Mouse (Mus musculus): Measurements from ENCODE around the gene Abca1. TPM values are rescaled to one million over a fixed set of nuclear protein-coding genes. Genes with fewer than 3 reads are reported as not detected.

The Abca1 gene
- total RNA-seq, 1 experiment = 18.9 TPM

GRCm38 (mm10) chr4:53080290-53080689 is 79.4 kb downstream of the Abca1 start:
- Histone ChIP-seq H3K4me1 (ENCODE audit: control insufficient read depth in 2 of 2, insufficient read depth in 2 of 2, low read length in 2 of 2, poor library complexity in 1 of 2) (no peaks in the 10 kb centered on the region), H3K4me3 (ENCODE audit: insufficient read depth in 1 of 2, low read depth in 1 of 2, low read length in 2 of 2, poor library complexity in 1 of 2, severe bottlenecking in 1 of 2) (no peak overlapping the region), H3K36me3 (ENCODE audit: control insufficient read depth, insufficient read depth, low read length, poor library complexity, severe bottlenecking) (no peaks in the 10 kb centered on the region; the same call in 1 of the 2 replicates), H3K27ac (ENCODE audit: insufficient read depth, low read depth, low read length, poor library complexity, severe bottlenecking) (no peak overlapping the region), H3K9ac (ENCODE audit: insufficient read depth, low read depth, low read length, poor library complexity, severe bottlenecking) (no peak overlapping the region), H3K9me3 (ENCODE audit: control insufficient read depth, insufficient read depth, low read depth, low read length) (no peaks in the 10 kb centered on the region)
- in situ Hi-C loops (cut with MboI; ENCODE audit: low sequenced_read_pairs in 2 of 2, unreplicated experiment in 2 of 2) = no loop called here
- TF ChIP-seq HCFC1 (IDR thresholded peaks at IDR 0.05; ENCODE audit: borderline replicate concordance, insufficient read depth, low read length) (no peak), MAFK (IDR thresholded peaks at IDR 0.05; ENCODE audit: insufficient read depth, low read depth, low read length) (no peak), CHD2 (IDR thresholded peaks at IDR 0.05; ENCODE audit: low read depth, low read length) (no peak), ZNF384 (IDR thresholded peaks at IDR 0.05; ENCODE audit: low read depth, low read length) (no peak), ZC3H11A (IDR thresholded peaks at IDR 0.05; ENCODE audit: borderline replicate concordance, low read depth, low read length) (no peak)
- no peak for DNase-seq (ENCODE audit: low read depth, low spot score)

GRCm38 (mm10) chr4:53078793-53079310 is 80.8 kb downstream of the Abca1 start:
- no peak for TF ChIP-seq MAFK (IDR thresholded peaks at IDR 0.05; ENCODE audit: insufficient read depth, low read depth, low read length)
- no peak for TF ChIP-seq CHD2 (IDR thresholded peaks at IDR 0.05; ENCODE audit: low read depth, low read length)
- no peak for TF ChIP-seq ZNF384 (IDR thresholded peaks at IDR 0.05; ENCODE audit: low read depth, low read length)
- no peaks in the 10 kb centered on the region for H3K4me1 ChIP-seq (ENCODE audit: control insufficient read depth in 2 of 2, insufficient read depth in 2 of 2, low read length in 2 of 2, poor library complexity in 1 of 2)
- H3K27ac ChIP-seq (ENCODE audit: insufficient read depth, low read depth, low read length, poor library complexity, severe bottlenecking) = no peak overlapping the region
- DNase-seq (ENCODE audit: low read depth, low spot score) = no peak
- no peak overlapping the region for H3K4me3 ChIP-seq (ENCODE audit: insufficient read depth in 1 of 2, low read depth in 1 of 2, low read length in 2 of 2, poor library complexity in 1 of 2, severe bottlenecking in 1 of 2)
- H3K9me3 ChIP-seq (ENCODE audit: control insufficient read depth, insufficient read depth, low read depth, low read length) = no peaks in the 10 kb centered on the region
- H3K9ac ChIP-seq (ENCODE audit: insufficient read depth, low read depth, low read length, poor library complexity, severe bottlenecking) = no peak overlapping the region
- no peaks in the 10 kb centered on the region for H3K36me3 ChIP-seq (ENCODE audit: control insufficient read depth, insufficient read depth, low read length, poor library complexity, severe bottlenecking)
- in situ Hi-C loops (cut with MboI; ENCODE audit: low sequenced_read_pairs in 2 of 2, unreplicated experiment in 2 of 2) = no loop called here

GRCm38 (mm10) chr4:53076788-53077350 is 82.8 kb downstream of the Abca1 start:
- DNase-seq (ENCODE audit: low read depth, low spot score) = no peak
- no peak overlapping the region for H3K27ac ChIP-seq (ENCODE audit: insufficient read depth, low read depth, low read length, poor library complexity, severe bottlenecking)
- H3K4me3 ChIP-seq (ENCODE audit: insufficient read depth in 1 of 2, low read depth in 1 of 2, low read length in 2 of 2, poor library complexity in 1 of 2, severe bottlenecking in 1 of 2) = no peak overlapping the region
- no peaks in the 10 kb centered on the region for H3K4me1 ChIP-seq (ENCODE audit: control insufficient read depth in 2 of 2, insufficient read depth in 2 of 2, low read length in 2 of 2, poor library complexity in 1 of 2)
- H3K9ac ChIP-seq (ENCODE audit: insufficient read depth, low read depth, low read length, poor library complexity, severe bottlenecking) = no peak overlapping the region
- TF ChIP-seq MAFK (IDR thresholded peaks at IDR 0.05; ENCODE audit: insufficient read depth, low read depth, low read length) (no peak), CHD2 (IDR thresholded peaks at IDR 0.05; ENCODE audit: low read depth, low read length) (no peak)
- in situ Hi-C loops (cut with MboI; ENCODE audit: low sequenced_read_pairs in 2 of 2, unreplicated experiment in 2 of 2) = no loop called here
- H3K9me3 ChIP-seq (ENCODE audit: control insufficient read depth, insufficient read depth, low read depth, low read length) = no peaks in the 10 kb centered on the region
- H3K36me3 ChIP-seq (ENCODE audit: control insufficient read depth, insufficient read depth, low read length, poor library complexity, severe bottlenecking) = no peaks in the 10 kb centered on the region

- peaks cover 2% of the 10 kb centered on the region; the same call in 1 of the 2 replicates for H3K36me3 ChIP-seq (ENCODE audit: control insufficient read depth, insufficient read depth, low read length, poor library complexity, severe bottlenecking)
- H3K4me1 ChIP-seq (ENCODE audit: control insufficient read depth in 2 of 2, insufficient read depth in 2 of 2, low read length in 2 of 2, poor library complexity in 1 of 2) = no peaks in the 10 kb centered on the region
- H3K9me3 ChIP-seq (ENCODE audit: control insufficient read depth, insufficient read depth, low read depth, low read length) = no peaks in the 10 kb centered on the region
- no peak for DNase-seq (ENCODE audit: low read depth, low spot score)
- H3K9ac ChIP-seq (ENCODE audit: insufficient read depth, low read depth, low read length, poor library complexity, severe bottlenecking) = no peak overlapping the region
- no peak for TF ChIP-seq ZC3H11A (IDR thresholded peaks at IDR 0.05; ENCODE audit: borderline replicate concordance, low read depth, low read length)
- in situ Hi-C loops (cut with MboI; ENCODE audit: low sequenced_read_pairs in 2 of 2, unreplicated experiment in 2 of 2) = no loop called here
- no peak overlapping the region for H3K4me3 ChIP-seq (ENCODE audit: insufficient read depth in 1 of 2, low read depth in 1 of 2, low read length in 2 of 2, poor library complexity in 1 of 2, severe bottlenecking in 1 of 2)
- H3K27ac ChIP-seq (ENCODE audit: insufficient read depth, low read depth, low read length, poor library complexity, severe bottlenecking) = no peak overlapping the region
Measured at GRCm38 (mm10) chr4:53073025-53073424, 86.7 kb downstream of the Abca1 start.

GRCm38 (mm10) chr4:53062301-53063008 is 97.2 kb downstream of the Abca1 start:
- Histone ChIP-seq H3K4me1 (ENCODE audit: control insufficient read depth in 2 of 2, insufficient read depth in 2 of 2, low read length in 2 of 2, poor library complexity in 1 of 2) (no peaks in the 10 kb centered on the region), H3K4me3 (ENCODE audit: insufficient read depth in 1 of 2, low read depth in 1 of 2, low read length in 2 of 2, poor library complexity in 1 of 2, severe bottlenecking in 1 of 2) (no peak overlapping the region), H3K27ac (ENCODE audit: insufficient read depth, low read depth, low read length, poor library complexity, severe bottlenecking) (no peak overlapping the region), H3K9ac (ENCODE audit: insufficient read depth, low read depth, low read length, poor library complexity, severe bottlenecking) (no peak overlapping the region), H3K9me3 (ENCODE audit: control insufficient read depth, insufficient read depth, low read depth, low read length) (no peaks in the 10 kb centered on the region), H3K36me3 (ENCODE audit: control insufficient read depth, insufficient read depth, low read length, poor library complexity, severe bottlenecking) (no peaks in the 10 kb centered on the region)
- no peak for DNase-seq (ENCODE audit: low read depth, low spot score)
- in situ Hi-C loops (cut with MboI; ENCODE audit: low sequenced_read_pairs in 2 of 2, unreplicated experiment in 2 of 2) = no loop called here
- TF ChIP-seq ZC3H11A (IDR thresholded peaks at IDR 0.05; ENCODE audit: borderline replicate concordance, low read depth, low read length) = no peak
- no peak for TF ChIP-seq MAFK (IDR thresholded peaks at IDR 0.05; ENCODE audit: insufficient read depth, low read depth, low read length)
- no peak for TF ChIP-seq CHD2 (IDR thresholded peaks at IDR 0.05; ENCODE audit: low read depth, low read length)
- TF ChIP-seq ZNF384 (IDR thresholded peaks at IDR 0.05; ENCODE audit: low read depth, low read length) = no peak
- TF ChIP-seq HCFC1 (IDR thresholded peaks at IDR 0.05; ENCODE audit: borderline replicate concordance, insufficient read depth, low read length) = no peak

Data from ES-E14 (cell line).